Mouse (Mus musculus) liver, embryonic 13.5 days (tissue): ENCODE results near the gene Nme1. TPM values are rescaled to one million over a fixed set of nuclear protein-coding genes. Genes with fewer than 3 reads are reported as not detected.

Experiments
- ATAC-seq: fragments of 200-750 bp; cut with Nextera tagmentation; 2 replicates; pipeline ENCODE4 v1.8.0; 2017; ENCODE audit warnings: low read depth, mild to moderate bottlenecking, moderate number of reproducible peaks, moderate library complexity
- DNase-seq: peaks from one replicate; pipeline ENCODE4 v3.0.0; 2022
- H3K27ac ChIP-seq: fragments of 300-500 bp; sonication (generic); 2 replicates; pipeline ENCODE4 v1.5.1; 2015; ENCODE audit warnings: moderate library complexity, mild to moderate bottlenecking, inconsistent platforms
- H3K27me3 ChIP-seq: fragments of 300-500 bp; sonication (generic); 2 replicates; pipeline ENCODE4 v1.6.1; 2015; ENCODE audit warnings: mild to moderate bottlenecking, inconsistent platforms
- H3K36me3 ChIP-seq: fragments of 300-500 bp; sonication (generic); 2 replicates; pipeline ENCODE4 v1.6.1; 2015; ENCODE audit warnings: mild to moderate bottlenecking, inconsistent platforms
- H3K4me1 ChIP-seq: fragments of 300-500 bp; sonication (generic); replicated peaks from 2 replicates; pipeline ENCODE4 v1.6.1; 2015; ENCODE audit warnings: inconsistent platforms
- H3K4me2 ChIP-seq: fragments of 300-500 bp; sonication (generic); 2 replicates; pipeline ENCODE4 v1.6.1; 2015; ENCODE audit warnings: inconsistent platforms, mild to moderate bottlenecking, moderate library complexity
- H3K4me3 ChIP-seq: fragments of 300-500 bp; sonication (generic); replicated peaks from 2 replicates; pipeline ENCODE4 v1.5.1; 2015; ENCODE audit warnings: mild to moderate bottlenecking, inconsistent platforms
- H3K9ac ChIP-seq: fragments of 300-500 bp; sonication (generic); 2 replicates; pipeline ENCODE4 v1.6.1; 2015; ENCODE audit warnings: mild to moderate bottlenecking, inconsistent platforms
- H3K9me3 ChIP-seq: fragments of 300-500 bp; sonication (generic); replicated peaks from 2 replicates; pipeline ENCODE4 v1.6.1; 2016; ENCODE audit warnings: inconsistent platforms
- WGBS: fragments of 180-500 bp; shearing (Covaris S2); methylation state at CpG from one replicate; pipeline ENCODE4 v1.1.7; 2015; ENCODE audit not compliant: insufficient replicate concordance; 5-methylcytosine and 5-hydroxymethylcytosine counted together
- polyA plus RNA-seq: library from polyadenylated mRNA; unstranded; fragments of >200 nt; fragmentation: Nextera tagmentation; extraction: Ambion mirVana; gene quantifications from 2 replicates; pipeline ENCODE4 v1.2.1, GENCODE M21; 2015

Nme1 gene
- polyA plus RNA-seq, 1 experiment from 2014 or later: 207 TPM

DNA sequence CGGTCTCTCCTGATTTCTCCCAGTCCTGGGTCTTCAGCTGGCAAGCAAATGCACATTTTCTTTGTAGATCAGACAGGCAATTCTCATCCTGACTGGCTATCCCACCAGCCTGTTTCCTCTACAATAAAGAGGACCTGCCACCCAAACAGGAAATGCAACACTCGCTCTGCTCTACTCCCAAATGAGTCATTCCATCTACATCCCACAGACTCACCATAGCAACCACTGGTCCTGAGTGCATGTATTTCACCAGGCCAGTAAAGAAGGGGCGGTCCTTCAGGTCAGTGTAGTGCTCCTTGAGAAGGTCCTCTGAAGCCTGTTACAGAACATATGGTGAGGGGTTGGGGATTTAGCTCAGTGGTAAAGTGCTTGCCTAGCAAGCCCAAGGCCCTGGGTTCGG is 5.3 kb downstream of the Nme1 start:
- 84% methylated on average over 4 of the region's 4 CpGs for WGBS

DNA sequence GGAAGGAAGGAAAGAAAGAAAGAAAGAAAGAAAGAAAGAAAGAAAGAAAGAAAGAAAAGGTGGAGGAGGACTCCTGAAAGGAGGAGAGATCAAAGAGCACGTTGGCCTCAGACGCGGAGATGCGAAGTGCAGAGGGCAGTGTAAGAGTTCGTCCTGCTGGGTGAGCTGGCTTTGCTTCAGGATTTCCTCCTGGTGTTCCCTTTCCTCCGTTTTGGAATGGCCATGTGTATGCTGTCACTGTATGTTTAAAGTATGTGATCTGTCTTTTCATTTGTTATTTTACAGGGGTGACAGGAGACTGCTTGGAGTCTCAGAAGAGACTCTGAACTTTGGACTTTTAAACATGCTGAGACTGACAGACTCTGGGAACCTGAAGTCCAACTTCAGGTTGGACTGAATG is 6.8 kb downstream of the Nme1 start:
- Histone ChIP-seq H3K27me3 (no peaks in the 10 kb centered on the region), H3K36me3 (peaks cover 82% of the 10 kb centered on the region), H3K4me3 (no peak overlapping the region), H3K9me3 (no peaks in the 10 kb centered on the region), H3K9ac (no peak overlapping the region), H3K4me2 (no peak overlapping the region), H3K4me1 (peaks cover 18% of the 10 kb centered on the region), H3K27ac (no peak overlapping the region)
- DNase-seq (no peak), ATAC-seq (no peak)
- WGBS: 84% methylated on average over 6 of the region's 6 CpGs

More for the DNA sequence above, 5.3 kb downstream of the Nme1 start:
- no peak overlapping the region for H3K9ac ChIP-seq
- H3K27me3 ChIP-seq: no peaks in the 10 kb centered on the region
- H3K4me3 ChIP-seq: no peak overlapping the region
- ATAC-seq (no peak), DNase-seq (no peak)
- H3K4me2 ChIP-seq: no peak overlapping the region
- no peaks in the 10 kb centered on the region for H3K9me3 ChIP-seq
- no peak overlapping the region for H3K27ac ChIP-seq
- H3K36me3 ChIP-seq: peaks cover 78% of the 10 kb centered on the region
- H3K4me1 ChIP-seq: peaks cover 19% of the 10 kb centered on the region

DNA sequence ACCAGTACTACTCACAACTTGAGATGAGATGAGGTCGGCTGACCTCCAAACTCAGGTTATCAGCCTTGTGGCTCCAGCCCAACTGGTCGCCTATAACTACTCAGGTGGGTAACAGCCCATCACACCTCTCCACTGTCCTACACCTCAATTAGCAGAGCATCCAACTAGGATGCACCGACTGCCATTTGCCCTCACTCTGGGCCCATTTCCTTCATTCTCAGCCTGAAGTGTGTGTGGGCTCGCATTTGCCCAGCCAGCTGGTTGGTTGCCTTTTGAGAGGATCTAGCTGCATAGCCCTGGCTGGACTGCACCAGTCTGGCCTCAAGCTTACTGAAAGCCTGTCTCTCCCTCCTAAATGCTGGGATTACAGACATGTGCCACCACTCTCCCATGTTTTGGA is 10.6 kb downstream of the Nme1 start:
- H3K27ac ChIP-seq: no peak overlapping the region
- ATAC-seq: no peak
- H3K4me1 ChIP-seq: peaks cover 38% of the 10 kb centered on the region
- DNase-seq: no peak
- no peak overlapping the region for H3K4me3 ChIP-seq
- H3K36me3 ChIP-seq: peaks cover 64% of the 10 kb centered on the region
- H3K4me2 ChIP-seq: no peak overlapping the region
- no peaks in the 10 kb centered on the region for H3K9me3 ChIP-seq
- no peak overlapping the region for H3K9ac ChIP-seq
- 57% methylated on average over 4 of the region's 4 CpGs for WGBS
- no peaks in the 10 kb centered on the region for H3K27me3 ChIP-seq

DNA sequence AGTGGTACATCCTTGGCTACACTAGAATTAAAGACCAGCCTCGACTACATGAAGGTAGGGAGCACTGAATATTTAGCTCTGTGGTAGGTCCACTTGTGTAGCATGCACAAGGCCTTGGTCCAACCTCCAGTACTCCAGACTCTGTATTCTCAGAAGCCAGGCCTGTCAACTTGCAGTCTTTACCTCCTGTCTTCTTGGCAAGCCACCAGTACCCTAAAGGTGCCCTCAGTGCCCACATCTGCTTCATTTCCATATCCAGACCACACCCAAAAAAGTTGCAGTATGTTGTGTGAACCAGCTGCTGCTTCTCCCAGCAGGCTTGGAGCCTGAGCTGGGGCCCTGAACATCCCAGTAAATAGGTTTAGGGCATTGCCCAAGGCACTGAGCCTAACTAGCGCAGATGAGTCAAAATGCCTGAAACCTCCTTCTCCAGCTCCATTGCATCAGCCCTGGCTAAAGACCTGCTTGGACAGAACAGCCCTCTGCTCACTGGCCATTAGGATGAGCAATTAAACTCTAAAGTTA is 11.2 kb downstream of the Nme1 start:
- no peak overlapping the region; the same call in 1 of the 2 replicates for H3K4me2 ChIP-seq
- 77% methylated on average over 2 of the region's 2 CpGs for WGBS
- peaks cover 45% of the 10 kb centered on the region for H3K4me1 ChIP-seq
- ATAC-seq (no peak), DNase-seq (no peak)
- H3K4me3 ChIP-seq: no peak overlapping the region
- no peaks in the 10 kb centered on the region for H3K9me3 ChIP-seq
- H3K27ac ChIP-seq: no peak overlapping the region
- peaks cover 64% of the 10 kb centered on the region for H3K36me3 ChIP-seq
- H3K9ac ChIP-seq: no peak overlapping the region
- no peaks in the 10 kb centered on the region for H3K27me3 ChIP-seq

DNA sequence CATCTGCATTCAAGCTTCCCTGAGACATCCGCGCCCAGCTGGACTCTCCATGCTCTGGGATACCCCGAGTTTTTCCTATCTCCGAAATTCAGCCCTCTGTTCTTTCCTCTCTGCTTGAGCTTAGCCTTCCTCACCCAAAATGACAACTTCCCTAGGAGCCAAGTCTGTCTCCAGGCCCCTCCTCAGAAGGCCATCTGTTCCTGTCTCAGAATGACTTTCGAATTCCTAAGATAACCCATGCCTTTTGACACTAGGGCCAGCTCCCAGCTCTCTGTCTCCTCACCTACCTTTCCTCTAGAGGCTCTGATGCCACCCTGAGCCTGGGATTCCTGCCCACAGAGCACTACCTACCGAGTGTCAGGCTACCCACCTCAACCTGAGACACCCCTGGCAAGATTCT is 12.2 kb downstream of the Nme1 start, which contains the start of gene Nme2:
Gene Nme2, minus strand, starts transcription at position 101 of the 400 bp plus-strand sequence.
- peak within 1 kb of the TSS; percentile 78 for H3K4me2 ChIP-seq
- peaks cover 45% of the 10 kb centered on the region for H3K4me1 ChIP-seq
- H3K36me3 ChIP-seq: peaks cover 66% of the 10 kb centered on the region
- H3K4me3 ChIP-seq: peak within 1 kb of the TSS; percentile 66
- no peaks in the 10 kb centered on the region for H3K9me3 ChIP-seq
- ATAC-seq: peak; percentile 8; the same call in 1 of the 2 replicates
- DNase-seq: no peak
- H3K27ac ChIP-seq: peak within 1 kb of the TSS; percentile 69
- H3K9ac ChIP-seq: peak within 1 kb of the TSS; percentile 74
- WGBS: under 1% methylated on average over 6 of the region's 6 CpGs
- no peaks in the 10 kb centered on the region for H3K27me3 ChIP-seq

DNA sequence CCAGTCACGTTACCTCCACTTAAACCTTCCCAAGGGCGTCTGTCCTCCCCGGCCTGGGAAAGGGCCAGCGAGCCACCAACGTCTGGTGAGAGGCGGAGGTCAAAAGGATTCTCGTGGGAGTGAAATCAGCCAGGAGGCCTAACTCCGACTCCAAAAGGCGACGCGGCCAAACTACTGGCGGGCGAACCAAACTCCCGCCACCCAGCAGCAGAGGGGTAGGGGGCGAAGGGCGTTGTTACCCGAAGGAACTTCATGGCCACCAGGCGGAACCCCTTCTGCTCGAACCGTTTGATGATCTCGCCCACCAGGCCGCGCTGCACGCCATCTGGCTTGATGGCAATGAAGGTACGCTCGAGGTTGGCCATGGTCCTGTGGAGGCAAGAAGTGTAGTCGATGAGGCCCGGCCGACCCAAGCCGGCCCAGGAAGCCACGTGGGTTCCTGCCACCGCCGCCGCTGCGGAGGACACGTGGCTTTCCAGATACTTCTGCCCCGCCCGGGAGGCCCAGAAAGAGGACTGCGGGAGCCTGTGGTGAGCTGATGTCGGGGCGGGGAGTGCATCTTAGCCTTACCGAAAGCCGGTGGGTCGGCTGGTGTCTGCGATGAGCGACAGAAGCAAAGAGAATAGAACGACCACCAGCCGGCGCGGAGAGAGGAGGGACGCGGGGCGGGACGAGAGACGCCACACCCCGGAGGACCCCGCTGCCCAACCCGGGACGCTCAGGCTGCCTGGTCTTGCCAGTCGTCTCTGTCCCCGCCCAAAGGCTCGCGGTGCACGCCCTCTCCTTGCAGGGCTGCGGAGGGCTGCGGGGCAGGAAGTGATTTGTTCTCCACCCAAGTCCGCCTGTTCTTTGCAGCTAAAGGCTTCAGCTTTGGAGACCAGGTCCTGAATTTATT is 12.8 kb downstream of the Nme1 start:
- H3K9ac ChIP-seq: peak overlapping the region; percentile 74
- WGBS: under 1% methylated on average over 67 of the region's 67 CpGs
- H3K9me3 ChIP-seq: no peaks in the 10 kb centered on the region
- ATAC-seq (peak; percentile 93), DNase-seq (peak; percentile 83)
- no peaks in the 10 kb centered on the region for H3K27me3 ChIP-seq
- H3K4me3 ChIP-seq: peak overlapping the region; percentile 66
- H3K4me2 ChIP-seq: peak overlapping the region; percentile 78
- H3K27ac ChIP-seq: peak overlapping the region; percentile 69
- peaks cover 65% of the 10 kb centered on the region for H3K36me3 ChIP-seq
- H3K4me1 ChIP-seq: peaks cover 45% of the 10 kb centered on the region

DNA sequence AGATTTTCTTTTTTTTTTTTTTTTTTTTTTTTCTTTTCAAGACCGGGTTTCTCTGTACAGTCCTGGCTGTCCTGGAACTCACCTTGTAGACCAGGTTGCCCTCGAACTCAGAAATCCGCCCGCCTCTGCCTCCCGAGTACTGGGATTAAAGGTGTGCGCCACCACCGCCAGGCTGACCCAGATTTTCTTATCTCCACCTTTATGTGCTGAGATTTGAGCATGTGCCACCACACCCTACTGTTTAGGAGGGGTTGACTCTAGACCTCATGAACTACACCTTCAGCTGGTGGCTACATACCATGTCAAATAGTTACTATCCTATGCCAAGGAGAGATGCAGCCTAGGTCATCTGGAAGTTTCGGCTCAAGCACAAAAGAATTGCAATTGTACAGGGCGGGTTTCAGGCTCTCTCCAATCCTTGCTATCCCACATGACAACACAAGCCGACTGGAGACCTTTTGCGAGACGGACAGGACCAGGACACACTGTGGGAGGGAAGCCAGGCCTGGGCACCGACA is 13.5 kb downstream of the Nme1 start:
- Histone ChIP-seq H3K4me3 (peak overlapping the region; percentile 66), H3K27ac (peak overlapping the region; percentile 58), H3K27me3 (no peaks in the 10 kb centered on the region), H3K9me3 (no peaks in the 10 kb centered on the region), H3K36me3 (peaks cover 61% of the 10 kb centered on the region), H3K9ac (peak overlapping the region; percentile 74), H3K4me1 (peaks cover 45% of the 10 kb centered on the region), H3K4me2 (peak overlapping the region; percentile 78)
- no peak for DNase-seq
- WGBS: 20% methylated on average over 13 of the region's 13 CpGs
- 0 out of 2 replicates have a peak, but pooled peaks have one; percentile 3 for ATAC-seq

DNA sequence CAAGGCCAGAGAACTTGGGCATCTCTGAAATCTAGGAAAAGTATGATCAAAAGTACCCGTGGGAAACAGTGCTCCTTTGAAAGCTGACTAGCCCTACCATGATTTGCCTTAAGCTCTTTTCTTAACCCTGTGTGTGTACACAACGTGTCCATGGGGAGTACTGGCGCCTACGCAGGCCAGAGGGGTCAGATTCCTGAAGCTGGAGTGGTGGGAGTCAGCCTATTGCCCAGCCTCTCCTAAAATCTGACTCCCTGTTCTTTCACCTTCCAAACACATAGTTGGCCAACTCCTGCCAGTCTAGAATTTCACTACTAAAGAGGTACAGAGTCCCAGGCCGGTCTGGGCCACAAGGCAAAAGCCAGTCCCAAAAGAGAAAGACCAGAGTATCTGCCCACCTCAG is 15.9 kb downstream of the Nme1 start:
- H3K4me2 ChIP-seq: 0 out of 2 replicates have a peak overlapping the region, but pooled peaks have one; percentile 2
- WGBS: 74% methylated on average over 5 of the region's 5 CpGs
- no peak overlapping the region; the same call in 1 of the 2 replicates for H3K27ac ChIP-seq
- no peak overlapping the region for H3K4me3 ChIP-seq
- DNase-seq: no peak
- H3K27me3 ChIP-seq: no peaks in the 10 kb centered on the region
- no peak overlapping the region for H3K9ac ChIP-seq
- ATAC-seq: no peak
- peaks cover 45% of the 10 kb centered on the region for H3K4me1 ChIP-seq
- H3K36me3 ChIP-seq: peaks cover 52% of the 10 kb centered on the region
- H3K9me3 ChIP-seq: no peaks in the 10 kb centered on the region

DNA sequence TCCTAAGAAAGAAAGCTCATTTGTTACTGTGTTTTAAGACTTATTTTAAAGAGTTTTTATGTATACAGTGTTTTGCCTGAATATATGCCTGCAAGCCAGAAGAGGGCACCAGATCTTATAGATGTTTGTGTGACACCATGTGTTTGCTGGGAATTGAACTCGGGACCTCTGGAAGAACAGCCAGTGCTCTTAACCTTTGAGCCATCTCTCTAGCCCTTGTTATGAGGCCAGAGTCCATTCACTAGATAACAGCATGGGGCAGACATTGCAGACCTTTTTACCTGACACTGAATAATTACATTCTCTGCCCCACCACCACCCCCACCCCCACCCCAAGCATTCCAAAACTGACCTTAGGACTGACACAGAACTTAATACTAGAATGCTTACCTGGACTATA is 18.3 kb downstream of the Nme1 start:
- no peaks in the 10 kb centered on the region for H3K9me3 ChIP-seq
- H3K27ac ChIP-seq: no peak overlapping the region
- no peaks in the 10 kb centered on the region for H3K27me3 ChIP-seq
- peaks cover 54% of the 10 kb centered on the region for H3K36me3 ChIP-seq
- ATAC-seq: no peak
- 53% methylated on average over 1 of the region's 1 CpGs for WGBS
- no peak overlapping the region for H3K9ac ChIP-seq
- H3K4me3 ChIP-seq: no peak overlapping the region
- H3K4me2 ChIP-seq: no peak overlapping the region
- no peak for DNase-seq
- peaks cover 23% of the 10 kb centered on the region for H3K4me1 ChIP-seq

DNA sequence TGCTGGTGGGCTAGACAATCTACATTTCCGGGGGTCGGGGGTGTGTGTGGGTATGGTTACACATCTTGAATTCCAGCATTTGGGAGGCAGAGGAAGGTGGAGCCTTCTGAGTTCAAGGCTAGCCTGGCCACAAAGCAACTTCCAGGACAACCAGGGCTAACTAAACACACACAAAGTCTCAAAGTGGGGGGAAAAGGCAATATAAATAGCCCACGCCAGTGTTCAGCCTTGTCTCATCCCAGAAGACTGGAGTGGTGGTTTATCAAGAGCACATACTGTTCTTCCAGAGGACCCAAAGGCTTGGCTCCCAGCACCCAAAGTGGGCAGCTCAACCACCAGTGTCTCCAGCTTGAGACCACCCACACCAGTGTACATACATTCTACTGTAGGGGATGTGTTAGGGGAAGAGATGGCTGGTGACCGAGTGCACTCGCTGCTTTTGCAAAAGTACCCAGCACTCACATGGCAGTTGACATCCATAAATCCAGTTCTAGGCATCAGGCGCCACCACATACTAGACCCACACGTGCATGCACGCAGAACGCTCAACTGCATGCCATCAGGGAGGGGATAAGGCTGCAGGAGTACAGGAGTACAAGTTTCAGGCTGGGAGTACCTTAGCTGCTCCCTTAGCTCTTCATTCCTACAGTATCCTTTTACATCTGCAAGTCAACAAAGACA is 19.3 kb downstream of the Nme1 start:
- H3K36me3 ChIP-seq: peaks cover 57% of the 10 kb centered on the region
- no peaks in the 10 kb centered on the region for H3K27me3 ChIP-seq
- ATAC-seq (no peak), DNase-seq (no peak)
- H3K9me3 ChIP-seq: no peaks in the 10 kb centered on the region
- no peak overlapping the region for H3K4me3 ChIP-seq
- H3K27ac ChIP-seq: no peak overlapping the region
- WGBS: 77% methylated on average over 9 of the region's 9 CpGs
- H3K4me1 ChIP-seq: peaks cover 16% of the 10 kb centered on the region
- H3K9ac ChIP-seq: no peak overlapping the region
- no peak overlapping the region for H3K4me2 ChIP-seq

DNA sequence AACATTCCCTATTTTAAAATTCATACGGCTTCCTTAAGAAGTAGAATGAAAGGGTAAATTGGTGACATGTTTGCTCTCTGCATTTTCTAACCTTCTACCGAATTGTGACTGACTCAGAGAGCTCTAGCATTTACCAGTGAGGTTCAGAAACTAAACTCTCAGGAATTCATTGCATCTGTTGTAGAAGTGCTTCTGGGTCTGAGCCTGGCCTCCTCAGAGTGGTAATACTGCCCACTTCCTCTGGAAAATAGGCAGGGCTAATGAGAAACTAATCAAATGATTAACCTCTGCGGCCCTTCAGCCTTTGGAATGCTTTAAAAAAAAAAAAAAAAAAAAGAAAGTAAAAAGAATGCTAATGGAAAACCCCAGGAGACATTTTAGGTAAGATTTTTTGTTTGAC is 23.3 kb downstream of the Nme1 start:
- Histone ChIP-seq H3K9me3 (no peaks in the 10 kb centered on the region), H3K4me3 (no peak overlapping the region), H3K27me3 (no peaks in the 10 kb centered on the region), H3K4me1 (no peaks in the 10 kb centered on the region), H3K4me2 (no peak overlapping the region), H3K27ac (no peak overlapping the region), H3K9ac (no peak overlapping the region), H3K36me3 (peaks cover 28% of the 10 kb centered on the region)
- DNase-seq (no peak), ATAC-seq (no peak)
- WGBS: 77% methylated on average over 3 of the region's 3 CpGs
